Mouse (Mus musculus) intestine, postnatal 0 days (tissue): ENCODE measurements around the gene Samd15. TPM values are rescaled to one million over a fixed set of nuclear protein-coding genes. Genes with fewer than 3 reads are reported as not detected.
"Not testable (repeated sequence)": the region's sequence is repeated elsewhere in the genome, so short reads cannot be mapped to it uniquely, and the experiment has no call there.

ENCODE experiments used
- ATAC-seq: fragments of 200-750 bp; cut with Nextera tagmentation; 2 replicates; pipeline ENCODE4 v1.8.0; 2017; ENCODE audit warnings: mild to moderate bottlenecking, moderate TSS enrichment, moderate library complexity
- H3K27ac ChIP-seq: fragments of 300-500 bp; sonication (generic); 2 replicates; pipeline ENCODE4 v1.5.1; 2014; ENCODE audit warnings: mild to moderate bottlenecking, low read depth, low read length, moderate library complexity
- H3K27me3 ChIP-seq: fragments of 300-500 bp; sonication (generic); replicated peaks from 2 replicates; pipeline ENCODE4 v1.6.1; 2014; ENCODE audit warnings: low read length, mixed read lengths; ENCODE audit not compliant: control insufficient read depth, insufficient read depth
- H3K36me3 ChIP-seq: fragments of 300-500 bp; sonication (generic); 2 replicates; pipeline ENCODE4 v1.6.1; 2014; ENCODE audit warnings: mild to moderate bottlenecking, moderate library complexity; ENCODE audit not compliant: control insufficient read depth, insufficient read depth
- H3K4me1 ChIP-seq: fragments of 300-500 bp; sonication (generic); replicated peaks from 2 replicates; pipeline ENCODE4 v1.6.1; 2014; ENCODE audit warnings: antibody characterized with exemption, low read length, mixed read lengths; ENCODE audit not compliant: control insufficient read depth, insufficient read depth
- H3K4me2 ChIP-seq: fragments of 300-500 bp; sonication (generic); replicated peaks from 2 replicates; pipeline ENCODE4 v1.6.1; 2014; ENCODE audit warnings: low read depth, mild to moderate bottlenecking, moderate library complexity
- H3K4me3 ChIP-seq: fragments of 300-500 bp; sonication (generic); 2 replicates; pipeline ENCODE4 v1.5.1; 2014; ENCODE audit warnings: low read depth, low read length
- H3K9ac ChIP-seq: fragments of 300-500 bp; sonication (generic); 2 replicates; pipeline ENCODE4 v1.6.1; 2014; ENCODE audit warnings: mild to moderate bottlenecking, low read depth, low read length
- H3K9me3 ChIP-seq: fragments of 300-500 bp; sonication (generic); 2 replicates; pipeline ENCODE4 v1.6.1; 2016; ENCODE audit warnings: mixed run types; ENCODE audit not compliant: control insufficient read depth
- CTCF ChIP-seq: sonication (generic); IDR thresholded peaks from 2 replicates; pipeline ENCODE4 v1.5.1; 2016; ENCODE audit warnings: low read depth, mild to moderate bottlenecking, control low read depth, antibody characterized with exemption, moderate library complexity
- WGBS: fragments of 180-500 bp; shearing (Covaris S2); extraction: QIAGEN DNeasy Blood & Tissue Kit; methylation state at CpG from one replicate; pipeline ENCODE4 v1.1.7; 2014; 5-methylcytosine and 5-hydroxymethylcytosine counted together
- polyA plus RNA-seq: library from polyadenylated mRNA; unstranded; fragments of >200 nt; fragmentation: Nextera tagmentation; extraction: Ambion mirVana; gene quantifications from 2 replicates; pipeline ENCODE4 v1.2.1, GENCODE M21; 2015

Gene Samd15
- polyA plus RNA-seq, 1 experiment from 2014 or later = 0.94 TPM

- Histone ChIP-seq H3K4me2 (peak within 1 kb of the TSS; percentile 82), H3K27me3 (no peaks in the 10 kb centered on the region), H3K9ac (peak within 1 kb of the TSS; percentile 73), H3K27ac (no peak within 1 kb of the TSS), H3K9me3 (no peaks in the 10 kb centered on the region), H3K36me3 (no peaks in the 10 kb centered on the region), H3K4me1 (no peaks in the 10 kb centered on the region), H3K4me3 (peak within 1 kb of the TSS; percentile 59)
- TF ChIP-seq CTCF = no peak
- ATAC-seq = peak; percentile 81
- WGBS = under 1% methylated on average over 66 of the region's 70 CpGs
These were observed 557 bp downstream of the Samd15 start, which contains the start of gene Tmed8 for GRCm38 (mm10) chr12:87199973-87200586. Gene Tmed8 (minus strand): TSS chr12:87200454.

GRCm38 (mm10) chr12:87201694-87202093, 2.2 kb downstream of the Samd15 start:
- WGBS = 61% methylated on average over 5 of the region's 5 CpGs

GRCm38 (mm10) chr12:87205789-87206188, 6.3 kb downstream of the Samd15 start:
- not testable (repeated sequence) for H3K27ac ChIP-seq, ATAC-seq, H3K9ac ChIP-seq, H3K36me3 ChIP-seq, H3K27me3 ChIP-seq, H3K4me2 ChIP-seq, H3K9me3 ChIP-seq, H3K4me1 ChIP-seq, H3K4me3 ChIP-seq
- WGBS = 87% methylated on average over 5 of the region's 5 CpGs

More at GRCm38 (mm10) chr12:87201694-87202093, 2.2 kb downstream of the Samd15 start:
- no peaks in the 10 kb centered on the region for H3K27me3 ChIP-seq
- no peak overlapping the region for H3K4me2 ChIP-seq
- peak; percentile 16; the same call in 1 of the 2 replicates for TF ChIP-seq CTCF
- no peak for ATAC-seq
- no peaks in the 10 kb centered on the region for H3K36me3 ChIP-seq
- no peak overlapping the region for H3K4me3 ChIP-seq
- H3K4me1 ChIP-seq = no peaks in the 10 kb centered on the region
- no peak overlapping the region for H3K9ac ChIP-seq
- no peak overlapping the region for H3K27ac ChIP-seq
- H3K9me3 ChIP-seq = no peaks in the 10 kb centered on the region

- H3K9ac ChIP-seq = no peak overlapping the region
These were observed 13.5 kb downstream of the Samd15 start for GRCm38 (mm10) chr12:87212844-87213606.

GRCm38 (mm10) chr12:87216053-87216452, 16.5 kb downstream of the Samd15 start:
- H3K4me2 ChIP-seq = no peak overlapping the region
- H3K4me3 ChIP-seq = no peak overlapping the region
- TF ChIP-seq CTCF = no peak
- ATAC-seq = no peak
- no peak overlapping the region for H3K9ac ChIP-seq
- H3K27me3 ChIP-seq = no peaks in the 10 kb centered on the region
- 81% methylated on average over 2 of the region's 2 CpGs for WGBS
- H3K27ac ChIP-seq = no peak overlapping the region
- H3K36me3 ChIP-seq = no peaks in the 10 kb centered on the region
- H3K9me3 ChIP-seq = no peaks in the 10 kb centered on the region
- no peaks in the 10 kb centered on the region for H3K4me1 ChIP-seq

More at GRCm38 (mm10) chr12:87212844-87213606, 13.5 kb downstream of the Samd15 start:
- no peak overlapping the region for H3K4me3 ChIP-seq
- whole genome bisulfite sequencing = 29% methylated on average over 2 of the region's 2 CpGs
- H3K27me3 ChIP-seq = no peaks in the 10 kb centered on the region
- TF ChIP-seq CTCF = no peak
- H3K4me2 ChIP-seq = no peak overlapping the region
- ATAC-seq = peak; percentile 56
- H3K27ac ChIP-seq = no peak overlapping the region; the same call in 1 of the 2 replicates
- H3K9me3 ChIP-seq = no peaks in the 10 kb centered on the region
- H3K36me3 ChIP-seq = no peaks in the 10 kb centered on the region
- no peaks in the 10 kb centered on the region for H3K4me1 ChIP-seq

GRCm38 (mm10) chr12:87217596-87217995, 18.1 kb downstream of the Samd15 start:
- ATAC-seq = no peak
- Histone ChIP-seq H3K4me1 (no peaks in the 10 kb centered on the region), H3K9me3 (no peaks in the 10 kb centered on the region), H3K4me2 (no peak overlapping the region), H3K27me3 (no peaks in the 10 kb centered on the region), H3K9ac (no peak overlapping the region), H3K36me3 (no peaks in the 10 kb centered on the region), H3K27ac (no peak overlapping the region), H3K4me3 (no peak overlapping the region)
- no peak for TF ChIP-seq CTCF
